9 mouse cellular contexts compared by ENCODE assay signal in genomic region chr5:146229869-146230650, GRCm38 (mm10). TPM values are rescaled to one million over a fixed set of nuclear protein-coding genes. Genes with fewer than 3 reads are reported as not detected.
DNase-seq lines count a peak whose midpoint lies in the region; ATAC-seq and TF ChIP-seq lines count a peak whose summit lies in the region.
"Had no signal": no experiment of that assay in that cellular context is flagged by ENCODE, and none has a peak within 500 bp of the region (broad histone marks: within the 10 kb centered on the region; RNA-seq: fewer than 3 reads in every experiment).

No protein-coding gene starts in this region.

- intact Hi-C loops in heart, postnatal 10 days (cut with DNase I), result loop anchor here (5.0 kb wide), 1 partner anchor 72 kb away; no protein-coding TSS in a partner anchor
- intact Hi-C loops in left cerebral cortex, postnatal 10 days (cut with DNase I), result loop anchor here (5.0 kb wide), 1 partner anchor 42 kb away; no protein-coding TSS in a partner anchor

- no peak for DNase-seq in heart, embryonic 10.5 days (ENCODE audit: low spot score)
- no peak for DNase-seq in heart, postnatal 10 days
- no peak for DNase-seq in G1E (ENCODE audit: low spot score)
- DNase-seq in hindbrain, embryonic 10.5 days (ENCODE audit: low spot score), result no peak
- no peak for DNase-seq in midbrain, embryonic 10.5 days (ENCODE audit: low spot score)
- no peak for DNase-seq in left cerebral cortex, postnatal 10 days (ENCODE audit: extremely low spot score in 1 of 2, low spot score in 2 of 2)
- no peak for DNase-seq in adrenal gland, adult 8-10 months
- DNase-seq in gastrocnemius, adult 8-10 months (ENCODE audit: low spot score in 2 of 2), result no peak

- WGBS in heart, embryonic 10.5 days, result 57% methylated on average over 17 of the region's 17 CpGs
- WGBS in hindbrain, embryonic 10.5 days, result 60% methylated on average over 17 of the region's 17 CpGs
- WGBS in midbrain, embryonic 10.5 days, result 60% methylated on average over 17 of the region's 17 CpGs

- no peaks in the 10 kb centered on the region for H3K27me3 ChIP-seq in heart, embryonic 10.5 days (ENCODE audit: insufficient read depth, poor library complexity, severe bottlenecking)
- H3K27me3 ChIP-seq in G1E (ENCODE audit: insufficient read depth, low read length), result no peaks in the 10 kb centered on the region
- no peaks in the 10 kb centered on the region for H3K27me3 ChIP-seq in hindbrain, embryonic 10.5 days (ENCODE audit: insufficient read depth, poor library complexity, severe bottlenecking)
- no peaks in the 10 kb centered on the region for H3K27me3 ChIP-seq in midbrain, embryonic 10.5 days (ENCODE audit: low read depth, poor library complexity, severe bottlenecking)
- H3K27me3 ChIP-seq: Patski had no signal

- H3K36me3 ChIP-seq in heart, embryonic 10.5 days, result no peaks in the 10 kb centered on the region
- no peaks in the 10 kb centered on the region for H3K36me3 ChIP-seq in G1E (replicated peaks)
- H3K36me3 ChIP-seq in hindbrain, embryonic 10.5 days, result no peaks in the 10 kb centered on the region
- no peaks in the 10 kb centered on the region for H3K36me3 ChIP-seq in midbrain, embryonic 10.5 days

- no peaks in the 10 kb centered on the region for H3K9me3 ChIP-seq in heart, embryonic 10.5 days
- H3K9me3 ChIP-seq in G1E (replicated peaks), result no peaks in the 10 kb centered on the region
- no peaks in the 10 kb centered on the region for H3K9me3 ChIP-seq in hindbrain, embryonic 10.5 days
- H3K9me3 ChIP-seq in midbrain, embryonic 10.5 days (replicated peaks), result no peaks in the 10 kb centered on the region

- H3K4me1 ChIP-seq in heart, embryonic 10.5 days, result peaks cover 9% of the 10 kb centered on the region
- peaks cover 23% of the 10 kb centered on the region for H3K4me1 ChIP-seq in G1E (ENCODE audit: insufficient read depth, low read depth, low read length)
- peaks cover 17% of the 10 kb centered on the region for H3K4me1 ChIP-seq in hindbrain, embryonic 10.5 days (replicated peaks)
- peaks cover 23% of the 10 kb centered on the region for H3K4me1 ChIP-seq in midbrain, embryonic 10.5 days

- H3K4me3 ChIP-seq in heart, embryonic 10.5 days, result peak overlapping the region; percentile 83
- peak overlapping the region; percentile 83 for H3K4me3 ChIP-seq in G1E (ENCODE audit: low read depth, low read length)
- H3K4me3 ChIP-seq in hindbrain, embryonic 10.5 days, result peak overlapping the region; percentile 89
- H3K4me3 ChIP-seq in midbrain, embryonic 10.5 days, result peak overlapping the region; percentile 87

- ATAC-seq in G1E (ENCODE audit: extremely low read depth, insufficient number of reproducible peaks, low FRiP score, poor library complexity, severe bottlenecking), result no peak

- H3K27ac ChIP-seq in heart, embryonic 10.5 days, result peak overlapping the region; percentile 96
- peak overlapping the region; percentile 97 for H3K27ac ChIP-seq in hindbrain, embryonic 10.5 days
- H3K27ac ChIP-seq in midbrain, embryonic 10.5 days (replicated peaks), result peak overlapping the region; percentile 97

- no peak for TF ChIP-seq CTCF in G1E (IDR thresholded peaks at IDR 0.05; ENCODE audit: low read depth, low read length)

RNA-seq across cellular contexts. Expression of gene Cdk8, which starts 1.0 kb away (rescaled TPM):
- polyA plus RNA-seq in heart, embryonic 10.5 days (2016; fragmentation: Nextera tagmentation; extraction: Ambion mirVana), result 14.2 and 19.6 TPM in 2 replicates
- total RNA-seq in heart, postnatal 10 days (2021), result 10 to 100 TPM; 21.6 to 26.7 TPM
- total RNA-seq in G1E (2014; fragmentation: Nextera tagmentation), result 160 and 167 TPM in 2 replicates
- total RNA-seq in G1E (2017), result 64.9 and 67.0 TPM in 2 replicates
- polyA plus RNA-seq in G1E (2012), result 28.3 and 30.2 TPM in 2 replicates
- polyA plus RNA-seq in hindbrain, embryonic 10.5 days (2016; fragmentation: Nextera tagmentation; extraction: Ambion mirVana), result 23.4 and 25.8 TPM in 2 replicates
- 22.4 and 24.2 TPM in 2 replicates for polyA plus RNA-seq in midbrain, embryonic 10.5 days (2016; fragmentation: Nextera tagmentation; extraction: Ambion mirVana)
- total RNA-seq in left cerebral cortex, postnatal 10 days (2021), result 10 to 100 TPM; 45.8 to 49.5 TPM
- 10 to 100 TPM; 49.4 to 93.5 (median 75.7) TPM for total RNA-seq in adrenal gland, adult 8-10 months (2022)
- 10 to 100 TPM; 13.6 to 18.5 (median 16.0) TPM for total RNA-seq in gastrocnemius, adult 8-10 months (2022)

RNA-seq across cellular contexts. Expression of gene Rnf6, which starts 8.7 kb away (rescaled TPM):
- polyA plus RNA-seq in heart, embryonic 10.5 days (2016; fragmentation: Nextera tagmentation; extraction: Ambion mirVana), result 41.1 and 41.2 TPM in 2 replicates
- total RNA-seq in heart, postnatal 10 days (2021), result 10 to 100 TPM; 40.3 to 44.8 TPM
- total RNA-seq in G1E (2014; fragmentation: Nextera tagmentation), result 56.1 and 62.6 TPM in 2 replicates
- total RNA-seq in G1E (2017), result 48.4 and 56.4 TPM in 2 replicates
- 8.1 and 13.9 TPM in 2 replicates for polyA plus RNA-seq in G1E (2012)
- 18.9 and 26.1 TPM in 2 replicates for polyA plus RNA-seq in hindbrain, embryonic 10.5 days (2016; fragmentation: Nextera tagmentation; extraction: Ambion mirVana)
- 24.2 and 25.1 TPM in 2 replicates for polyA plus RNA-seq in midbrain, embryonic 10.5 days (2016; fragmentation: Nextera tagmentation; extraction: Ambion mirVana)
- 10 to 100 TPM; 39.3 to 39.9 TPM for total RNA-seq in left cerebral cortex, postnatal 10 days (2021)
- total RNA-seq in adrenal gland, adult 8-10 months (2022), result 10 to 100 TPM; 48.8 to 67.7 (median 62.8) TPM
- total RNA-seq in gastrocnemius, adult 8-10 months (2022), result 10 to 100 TPM; 40.3 to 46.6 (median 42.4) TPM

RNA-seq across cellular contexts. Expression of gene 1700001J03Rik, which starts 45.0 kb away (rescaled TPM):
- polyA plus RNA-seq in heart, embryonic 10.5 days (2016; fragmentation: Nextera tagmentation; extraction: Ambion mirVana), result not detected in 2 replicates
- under 1 TPM in 1 of 2 experiments, not detected in 1; 0.45 TPM for total RNA-seq in heart, postnatal 10 days (2021)
- not detected in 2 replicates for total RNA-seq in G1E (2014; fragmentation: Nextera tagmentation)
- 0.16 TPM in 1 of 2 replicates, not detected in the other for total RNA-seq in G1E (2017)
- not detected in 2 replicates for polyA plus RNA-seq in G1E (2012)
- polyA plus RNA-seq in hindbrain, embryonic 10.5 days (2016; fragmentation: Nextera tagmentation; extraction: Ambion mirVana), result 0.24 TPM in 1 of 2 replicates, not detected in the other
- 0.34 TPM in 1 of 2 replicates, not detected in the other for polyA plus RNA-seq in midbrain, embryonic 10.5 days (2016; fragmentation: Nextera tagmentation; extraction: Ambion mirVana)
- total RNA-seq in left cerebral cortex, postnatal 10 days (2021), result under 1 TPM in 1 of 2 experiments, not detected in 1; 0.47 TPM
- 1 to 10 TPM in 3 of 4 experiments, under 1 TPM in 1; 0.44 to 4.3 (median 2.1) TPM for total RNA-seq in adrenal gland, adult 8-10 months (2022)
- total RNA-seq in gastrocnemius, adult 8-10 months (2022), result 1 to 10 TPM in 2 of 4 experiments, under 1 TPM in 2; 0.54 to 1.6 (median 1.0) TPM
- polyA plus RNA-seq: Patski had no signal

RNA-seq across cellular contexts. Expression of gene Gm6309, which starts 59.5 kb away (rescaled TPM):
- not detected in 2 replicates for polyA plus RNA-seq in heart, embryonic 10.5 days (2016; fragmentation: Nextera tagmentation; extraction: Ambion mirVana)
- not detected for total RNA-seq in heart, postnatal 10 days (2021)
- total RNA-seq in G1E (2014; fragmentation: Nextera tagmentation) (not detected in 2 replicates), G1E (2017) (not detected in 2 replicates)
- not detected in 2 replicates for polyA plus RNA-seq in G1E (2012)
- polyA plus RNA-seq in hindbrain, embryonic 10.5 days (2016; fragmentation: Nextera tagmentation; extraction: Ambion mirVana), result not detected in 2 replicates
- not detected in 2 replicates for polyA plus RNA-seq in midbrain, embryonic 10.5 days (2016; fragmentation: Nextera tagmentation; extraction: Ambion mirVana)
- not detected for total RNA-seq in left cerebral cortex, postnatal 10 days (2021)
- total RNA-seq in adrenal gland, adult 8-10 months (2022), result not detected
- total RNA-seq in gastrocnemius, adult 8-10 months (2022), result not detected
- polyA plus RNA-seq: Patski had no signal
